Mouse (Mus musculus): ENCODE data around the gene Egf. TPM values are rescaled to one million over a fixed set of nuclear protein-coding genes. Genes with fewer than 3 reads are reported as not detected.

The Egf gene
- total RNA-seq, 2 experiments from 2014 or later = 3.8 to 4.5 TPM

DNA sequence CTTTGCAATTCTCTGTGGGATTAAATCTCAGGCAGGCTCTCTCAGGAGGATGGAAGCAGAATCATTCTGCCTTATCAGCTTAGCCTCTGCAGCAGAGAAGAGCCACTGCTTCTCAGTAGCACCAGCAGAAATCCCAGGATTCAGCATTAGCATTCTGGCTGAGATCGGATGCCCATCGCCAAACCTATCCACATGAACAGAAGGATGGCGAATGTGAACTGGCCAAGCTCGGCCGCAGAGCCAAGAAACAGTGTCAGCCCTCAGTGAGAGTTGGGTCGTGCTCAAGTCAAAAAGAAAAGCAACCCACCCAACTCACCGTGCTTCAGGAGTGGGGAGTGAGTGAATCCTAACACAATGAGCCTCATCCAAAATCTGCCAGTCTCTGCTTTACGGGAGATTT lies 103.4 kb downstream of the Egf start:
- DNase-seq (ENCODE audit: low spot score in 2 of 2) = no peak

DNA sequence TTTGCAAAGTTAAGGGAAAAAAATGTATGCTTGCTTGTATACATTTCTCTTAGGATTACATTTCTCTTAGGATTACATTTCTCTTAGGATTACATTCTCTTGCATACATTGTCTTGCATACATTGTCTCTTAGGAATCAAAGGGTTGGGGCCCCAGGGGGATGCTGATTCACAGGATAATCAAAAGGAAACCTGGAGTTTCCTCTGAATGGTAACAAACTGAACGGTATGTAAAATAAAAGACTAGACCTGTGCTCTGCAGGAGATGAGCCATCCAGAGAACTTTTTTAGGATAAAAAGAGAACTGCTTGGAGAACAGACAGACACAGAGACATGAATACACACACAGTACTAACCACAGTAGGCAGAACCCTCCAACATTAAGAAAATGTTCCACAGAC lies 104.2 kb downstream of the Egf start:
- DNase-seq (ENCODE audit: low spot score in 2 of 2) = no peak

DNA sequence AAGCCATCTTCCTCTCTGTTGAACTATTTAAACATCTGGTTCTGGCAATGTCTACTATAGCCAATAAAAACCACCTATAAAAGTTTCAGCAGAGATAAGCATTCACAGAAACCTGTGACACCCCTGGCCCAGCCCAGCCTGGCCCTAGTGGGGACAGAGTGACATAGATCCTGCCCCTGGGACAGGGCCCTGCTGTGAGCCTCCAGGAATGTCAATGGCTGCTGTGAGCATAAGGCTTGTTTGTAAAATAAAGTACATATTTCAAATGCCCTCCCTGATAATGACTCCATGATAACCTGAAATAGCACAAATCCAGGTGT lies 104.9 kb downstream of the Egf start:
- DNase-seq (ENCODE audit: low spot score in 2 of 2) = no peak

DNA sequence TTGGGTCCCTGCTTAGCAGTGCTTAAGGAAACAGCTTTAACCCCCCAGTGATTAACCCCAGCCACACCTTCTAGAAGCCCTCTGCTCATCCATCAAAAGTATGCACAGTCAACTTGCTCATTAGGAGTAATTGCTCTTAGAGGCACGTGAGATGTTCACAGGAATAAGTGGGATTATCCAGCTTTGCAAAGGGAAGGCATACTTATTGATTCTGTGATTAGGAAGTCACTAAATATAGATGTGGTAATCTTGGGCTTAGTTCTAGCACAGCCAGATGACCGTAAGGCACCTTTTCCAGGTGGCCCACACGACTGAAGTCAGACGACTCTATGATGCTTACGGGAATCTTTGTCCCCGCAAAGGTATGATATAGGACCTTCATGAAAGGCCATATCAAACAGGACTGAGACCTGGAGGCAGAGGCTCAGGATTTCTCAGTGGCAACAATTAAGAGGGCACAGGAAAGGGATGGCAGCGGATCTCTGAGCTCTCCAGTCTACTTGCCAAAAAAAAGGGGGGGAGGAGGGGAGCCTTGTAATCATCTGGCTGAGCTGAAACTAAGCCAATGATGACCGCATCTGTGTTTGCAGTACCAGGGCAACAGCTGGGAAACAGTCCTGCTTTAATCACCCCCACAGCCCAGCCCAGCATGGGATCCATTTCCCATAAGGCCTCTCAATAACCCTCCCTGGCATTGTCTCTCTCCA lies 105.4 kb downstream of the Egf start:
- no peak for DNase-seq (ENCODE audit: low spot score in 2 of 2)

DNA sequence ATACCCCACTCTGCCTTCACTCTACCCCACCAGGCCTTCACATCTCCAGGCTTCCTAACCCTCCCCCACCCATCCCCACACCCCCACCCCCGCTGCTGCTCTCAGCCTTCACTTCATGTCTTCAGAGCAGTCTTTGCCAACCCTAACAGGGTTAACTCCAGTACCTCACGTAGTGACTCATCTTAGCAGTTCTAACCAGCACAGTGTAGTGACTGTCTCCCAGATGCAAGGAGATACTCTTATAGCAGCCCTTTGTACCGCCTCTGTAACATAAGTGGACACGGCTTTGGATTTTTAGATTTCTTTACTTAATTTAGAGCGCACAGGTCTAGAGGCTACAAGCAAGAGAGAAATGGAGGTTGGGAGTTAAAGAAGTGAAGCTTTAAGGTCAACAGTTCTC lies 106.5 kb downstream of the Egf start:
- no peak for DNase-seq (ENCODE audit: low spot score in 2 of 2)

DNA sequence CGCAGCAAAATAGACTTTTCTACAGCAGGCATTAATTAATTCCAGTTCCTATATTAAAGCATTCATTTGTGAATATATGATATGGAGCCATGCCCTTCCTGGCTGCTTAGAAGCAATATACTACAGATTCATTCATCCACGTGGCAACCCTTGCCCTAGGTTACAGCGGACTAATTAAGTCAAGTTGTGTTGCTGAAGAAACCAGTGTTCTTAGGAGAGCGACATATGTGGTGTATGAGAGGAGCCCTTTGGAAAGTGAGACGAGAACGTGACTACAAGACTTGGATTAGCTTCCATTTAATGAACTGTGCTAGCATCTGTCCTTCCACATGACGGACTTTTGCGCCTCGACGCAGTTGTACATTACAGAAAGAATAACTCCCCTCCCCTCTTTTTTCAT lies 107.8 kb downstream of the Egf start:
- no peak for DNase-seq (ENCODE audit: low spot score in 2 of 2)

DNA sequence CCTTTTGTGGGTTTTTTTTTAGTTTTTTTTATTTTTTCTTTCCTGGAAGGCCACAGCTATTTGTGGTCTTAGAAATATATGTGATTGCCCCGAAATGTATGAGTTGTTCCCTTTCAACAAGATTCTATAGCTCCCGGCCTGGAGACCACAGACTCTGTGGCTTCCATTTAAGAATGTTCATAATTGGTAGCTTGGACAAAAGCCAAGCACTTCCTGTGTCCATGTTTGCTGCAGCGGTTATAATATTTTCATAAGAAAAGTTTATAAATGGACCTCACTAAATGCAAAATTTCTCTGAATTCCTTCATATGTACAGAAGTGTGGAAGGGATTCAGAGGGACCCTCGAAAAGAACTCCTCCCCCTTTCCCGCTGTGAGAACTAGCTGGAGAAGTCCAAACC lies 108.3 kb downstream of the Egf start:
- no peak for DNase-seq (ENCODE audit: low spot score in 2 of 2)

DNA sequence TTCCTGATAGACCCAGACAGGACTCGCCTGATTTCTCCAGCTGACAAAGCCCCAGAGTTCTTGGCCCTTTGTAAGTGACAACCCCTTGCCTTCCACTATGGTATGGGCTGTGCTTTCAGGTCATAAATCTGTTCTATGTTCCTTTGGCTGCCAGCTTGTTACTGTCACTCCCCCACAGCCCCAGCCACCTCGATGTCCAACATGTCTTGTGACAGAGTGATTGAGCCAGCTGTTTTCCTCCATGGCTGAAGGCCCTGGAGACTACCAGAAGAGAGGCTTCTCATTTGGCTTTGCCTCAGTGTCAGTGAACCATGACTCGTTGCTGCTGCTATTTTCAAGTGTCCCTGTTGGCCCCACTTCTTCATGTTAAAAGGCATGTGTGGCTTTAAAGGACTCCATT lies 109.7 kb downstream of the Egf start:
- no peak for DNase-seq (ENCODE audit: low spot score in 2 of 2)

DNA sequence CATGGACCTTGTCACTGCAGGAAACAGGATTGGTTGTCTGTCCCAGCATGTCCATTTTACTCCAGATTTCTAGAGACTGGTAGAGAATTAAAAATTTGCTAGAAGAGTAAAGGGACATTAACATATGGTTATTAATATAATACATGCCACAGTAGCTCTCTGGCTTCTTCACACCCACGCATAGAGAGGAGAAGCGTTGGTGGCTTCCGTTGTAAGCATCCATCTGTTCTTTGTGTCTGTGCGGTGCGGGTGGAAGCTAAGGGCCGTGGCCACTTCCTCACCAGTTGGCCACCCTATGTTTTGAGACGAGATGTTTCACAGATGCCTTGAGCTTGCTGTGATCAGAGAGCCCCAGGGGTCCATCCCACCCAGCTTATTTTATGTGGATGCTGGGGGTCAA lies 113.5 kb downstream of the Egf start:
- no peak for DNase-seq (ENCODE audit: low spot score in 2 of 2)

DNA sequence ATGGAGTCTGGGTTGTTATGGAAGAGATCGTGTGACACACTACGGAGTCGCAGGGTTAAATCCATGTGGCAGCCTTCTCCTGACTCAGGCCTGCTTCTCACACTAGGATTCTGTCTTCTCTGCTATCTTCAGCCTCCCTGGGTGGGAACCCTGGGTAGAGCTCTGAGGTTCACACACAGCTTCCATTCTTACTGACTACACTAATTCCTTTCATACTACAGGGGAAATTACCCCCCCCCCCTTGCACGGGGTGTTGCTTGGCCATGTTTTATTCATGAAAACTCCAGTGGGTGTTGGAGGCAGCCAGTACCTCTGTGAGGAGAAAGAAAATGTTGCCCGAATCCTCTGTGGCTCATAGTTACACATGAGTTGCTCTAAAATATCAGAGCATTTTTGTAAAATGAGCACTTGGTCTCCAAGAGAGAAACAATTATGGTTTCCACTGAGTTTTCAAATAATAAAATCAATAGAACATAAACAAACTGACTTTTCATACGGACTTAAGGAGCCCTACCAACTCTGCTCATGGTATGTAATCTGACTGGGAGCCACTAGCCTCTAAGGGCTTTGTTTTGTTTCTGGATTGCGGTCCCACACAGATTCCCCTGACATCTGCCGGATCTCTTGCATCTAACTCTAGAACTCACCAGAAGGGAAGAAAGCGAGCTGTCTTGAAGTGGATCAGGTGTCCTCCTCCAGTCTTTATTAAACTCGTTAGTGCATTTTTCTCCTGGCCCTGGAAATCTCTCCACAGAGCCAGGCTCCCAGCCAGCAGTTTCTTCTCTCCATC lies 114.7 kb downstream of the Egf start:
- no peak for DNase-seq (ENCODE audit: low spot score in 2 of 2)

DNA sequence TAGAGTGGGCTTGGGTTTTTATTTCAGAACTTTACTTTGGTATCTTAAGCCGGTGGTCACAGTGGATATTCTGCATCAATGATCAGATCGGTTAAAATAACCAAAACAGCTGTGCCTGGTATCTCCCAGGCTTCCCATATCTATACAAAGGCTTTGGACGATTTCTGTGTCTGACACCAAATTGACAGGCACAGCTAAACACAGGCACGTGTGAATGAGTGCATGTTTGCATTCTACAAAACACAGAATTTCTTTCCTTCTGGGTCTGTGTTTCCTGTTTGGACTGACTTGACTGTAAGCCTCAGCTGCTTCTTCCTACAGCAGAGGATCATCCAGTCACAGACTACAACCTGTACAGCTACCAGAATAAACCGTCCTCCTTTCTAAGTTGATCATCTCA lies 115.4 kb downstream of the Egf start:
- DNase-seq (ENCODE audit: low spot score in 2 of 2) = no peak

DNA sequence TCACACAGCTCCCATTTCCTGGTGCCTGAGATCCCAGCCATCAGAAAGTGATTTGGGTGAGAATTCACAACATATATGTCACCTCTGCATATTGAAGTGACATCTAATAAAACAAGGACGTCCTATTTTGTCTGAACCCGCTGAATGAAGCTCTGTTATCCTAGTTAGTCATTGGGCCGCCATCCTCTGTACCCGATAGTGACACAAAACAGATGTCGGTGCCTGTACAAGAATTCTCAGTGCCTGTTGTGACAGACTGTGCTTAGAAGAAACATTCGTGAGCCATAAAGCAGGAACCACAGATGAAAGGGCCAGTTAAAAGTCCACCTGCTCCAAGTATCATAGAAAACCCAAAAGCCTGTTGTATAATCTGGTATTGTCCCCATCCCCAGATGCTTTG lies 117.7 kb downstream of the Egf start:
- no peak for DNase-seq (ENCODE audit: low spot score in 2 of 2)

DNA sequence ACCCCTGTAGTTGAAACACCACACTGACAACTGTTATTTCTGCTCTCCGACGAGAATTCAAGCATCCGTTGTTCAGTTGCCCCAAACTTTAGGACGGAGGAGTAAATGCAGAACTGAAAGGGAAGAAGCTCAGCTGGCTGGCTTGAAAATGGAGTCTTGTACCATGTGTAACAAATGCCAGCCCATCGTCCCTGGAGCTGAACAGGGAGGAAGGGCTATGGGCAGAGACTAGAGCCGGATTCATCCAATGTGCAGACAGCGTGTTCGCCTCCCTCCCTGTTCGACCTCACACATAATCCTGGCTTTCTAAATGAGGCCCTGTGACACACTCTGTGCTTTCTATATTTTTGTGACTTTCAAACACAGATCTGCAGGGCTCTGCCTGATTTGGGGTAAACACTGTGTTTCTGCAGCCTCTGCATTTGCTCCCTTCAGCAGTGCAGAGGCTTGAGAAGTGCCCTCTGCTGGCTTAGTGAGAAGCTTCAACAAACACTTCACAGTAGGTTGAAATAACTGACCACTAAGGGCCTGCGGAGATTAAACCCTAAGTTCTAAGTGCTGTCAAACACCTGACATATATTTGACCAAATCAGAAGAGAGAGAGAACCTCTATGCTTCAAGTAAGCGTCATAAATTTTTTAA lies 120.7 kb downstream of the Egf start:
- no peak for DNase-seq (ENCODE audit: low spot score in 2 of 2)

DNA sequence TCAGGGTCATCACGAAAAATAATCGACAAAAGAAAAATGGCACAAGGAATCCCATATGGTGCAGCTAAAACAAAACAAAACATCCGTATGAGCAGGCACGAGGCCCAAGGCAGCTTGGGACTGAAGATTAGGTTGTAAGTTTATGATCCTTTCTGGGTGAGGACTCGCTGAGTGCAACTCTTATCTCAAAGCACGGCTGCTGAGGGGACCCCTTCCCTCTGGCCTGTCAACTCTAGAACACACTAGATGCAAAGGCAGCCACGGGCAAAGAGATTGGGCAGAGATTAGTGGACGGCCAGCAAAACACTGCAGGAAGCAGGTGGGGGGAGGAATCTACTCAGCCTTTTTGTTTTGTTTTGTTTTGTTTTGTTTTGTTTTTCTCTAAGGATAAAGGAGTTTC lies 121.6 kb downstream of the Egf start:
- no peak for DNase-seq (ENCODE audit: low spot score in 2 of 2)

DNA sequence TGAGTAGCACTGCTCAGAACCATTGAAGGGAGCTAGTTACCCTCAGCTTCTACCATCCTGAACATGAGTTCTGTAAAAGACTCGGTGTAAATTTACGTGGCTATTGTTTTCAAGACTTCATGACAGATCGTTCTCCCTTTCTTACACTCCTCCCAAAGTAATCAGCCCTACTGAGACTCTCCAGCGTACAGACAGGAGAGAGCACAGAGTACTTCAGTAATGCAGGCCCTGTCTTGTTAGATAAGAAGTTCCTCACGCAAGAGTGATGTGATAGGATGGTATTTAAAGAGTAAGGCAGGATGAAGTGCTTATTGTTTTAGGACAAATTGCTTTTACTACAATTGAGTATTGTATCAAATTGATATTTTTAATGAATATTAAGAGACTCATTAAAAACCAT lies 123.3 kb downstream of the Egf start:
- no peak for DNase-seq (ENCODE audit: low spot score in 2 of 2)

DNA sequence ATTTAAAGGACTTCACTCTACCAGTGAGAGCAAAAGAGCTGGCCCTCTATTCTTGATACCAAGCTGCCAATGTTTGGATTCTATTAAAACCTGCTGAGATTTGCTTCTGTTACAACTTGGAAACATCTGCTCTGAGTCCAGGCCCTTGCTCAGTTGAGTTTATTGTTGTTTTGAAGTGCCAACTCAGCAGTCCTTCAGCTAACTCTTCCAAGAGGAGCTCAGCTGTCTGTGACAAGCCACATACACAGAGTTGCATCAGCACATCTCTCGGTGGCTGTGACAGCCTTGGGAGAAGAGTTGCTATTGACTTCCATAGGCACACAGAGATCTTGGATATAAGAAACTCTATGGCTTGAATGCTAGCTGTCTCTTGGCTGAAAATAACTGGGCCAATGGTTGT lies 124.1 kb downstream of the Egf start:
- DNase-seq (ENCODE audit: low spot score in 2 of 2) = no peak

Small RNA genes within 50 kb of the gene (microRNA-seq; reads per million reads assigned to microRNA genes)
- not detected for gene Gm24515

Other genes starting within 250 kb of the Egf start
- gene Elovl6, start 223.0 kb downstream of the Egf start, total RNA-seq (2021) = 10 to 100 TPM; 19.4 to 24.2 TPM
- not detected for gene Lrit3, start 48.7 kb upstream of the Egf start, total RNA-seq (2021)
- gene Rrh, start 67.3 kb upstream of the Egf start, total RNA-seq (2021) = under 1 TPM; 0.51 to 0.73 TPM
- 10 to 100 TPM; 81.9 to 82.2 TPM for gene Gar1, start 76.1 kb upstream of the Egf start, total RNA-seq (2021)
- 10 to 100 TPM in 1 of 2 experiments, 1 to 10 TPM in 1; 2.7 to 50.2 TPM for gene Cfi, start 80.6 kb upstream of the Egf start, total RNA-seq (2021)
- 10 to 100 TPM; 33.9 to 44.6 TPM for gene Pla2g12a, start 123.3 kb upstream of the Egf start, total RNA-seq (2021)
- 10 to 100 TPM; 54.0 to 56.0 TPM for gene Casp6, start 146.1 kb upstream of the Egf start, total RNA-seq (2021)
- 10 to 100 TPM; 13.7 to 14.8 TPM for gene Mcub, start 214.9 kb upstream of the Egf start, total RNA-seq (2021)

All from adrenal gland, postnatal 4 days (tissue).